Mouse (Mus musculus): ENCODE results near the gene Atcay. TPM values are rescaled to one million over a fixed set of nuclear protein-coding genes. Genes with fewer than 3 reads are reported as not detected.
"Not testable (repeated sequence)": the region's sequence is repeated elsewhere in the genome, so short reads cannot be mapped to it uniquely, and the experiment has no call there.

Gene Atcay
- polyA plus RNA-seq, 1 experiment from 2014 or later = not detected

DNA sequence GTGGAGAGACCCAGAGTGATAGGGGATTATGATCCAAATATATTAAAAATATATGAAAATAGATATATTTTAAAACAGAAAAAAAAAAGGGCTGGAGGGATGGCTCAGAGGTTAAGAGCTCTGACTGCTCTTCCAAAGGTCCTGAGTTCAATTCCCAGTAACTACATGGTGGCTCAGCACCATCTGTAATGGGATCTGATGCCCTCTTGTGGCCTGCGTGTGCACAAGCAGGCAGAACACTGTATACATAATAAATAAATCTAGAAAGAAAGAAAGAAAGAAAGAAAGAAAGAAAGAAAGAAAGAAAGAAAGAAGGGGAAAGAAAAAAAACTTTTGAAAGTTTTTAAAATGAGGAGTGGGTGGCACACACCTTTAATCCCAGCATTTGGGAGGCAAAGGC, 13.4 kb downstream of the Atcay start:
- H3K9ac ChIP-seq; H3K36me3 ChIP-seq (replicated peaks); H3K9me3 ChIP-seq (replicated peaks); H3K27ac ChIP-seq (replicated peaks); ATAC-seq (ENCODE audit: insufficient read depth); H3K4me2 ChIP-seq; H3K4me3 ChIP-seq (replicated peaks); H3K4me1 ChIP-seq (replicated peaks): not testable (repeated sequence)
- peaks cover 14% of the 10 kb centered on the region; the same call in 1 of the 2 replicates for H3K27me3 ChIP-seq
- WGBS (ENCODE audit: insufficient replicate concordance) = 3% methylated on average over 1 of the region's 1 CpGs

DNA sequence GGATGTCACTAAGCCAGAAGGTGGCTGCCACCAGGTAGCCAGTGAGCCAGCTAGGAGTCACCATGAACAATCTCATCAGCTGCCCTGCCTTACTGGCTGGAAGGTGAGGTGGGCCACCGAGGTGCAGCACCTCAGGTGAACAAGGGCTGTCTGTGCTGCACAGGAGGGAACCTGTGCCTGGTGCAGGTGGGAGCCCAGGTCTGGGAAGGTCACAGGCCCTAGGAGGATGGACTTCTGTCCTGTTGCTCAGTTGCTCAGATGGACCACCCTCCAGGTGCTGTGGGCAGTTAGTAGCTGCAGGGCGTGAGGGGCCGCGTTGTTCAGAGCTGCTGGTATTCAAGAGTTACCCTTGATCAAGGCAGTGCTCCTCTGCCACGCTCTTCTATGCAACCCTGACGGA, 13.8 kb downstream of the Atcay start:
- no peak overlapping the region for H3K9ac ChIP-seq
- peaks cover 7% of the 10 kb centered on the region for H3K4me1 ChIP-seq (replicated peaks)
- no peaks in the 10 kb centered on the region for H3K36me3 ChIP-seq (replicated peaks)
- no peaks in the 10 kb centered on the region for H3K9me3 ChIP-seq (replicated peaks)
- H3K27ac ChIP-seq (replicated peaks) = no peak overlapping the region
- H3K27me3 ChIP-seq = peaks cover 14% of the 10 kb centered on the region; the same call in 1 of the 2 replicates
- H3K4me3 ChIP-seq (replicated peaks) = no peak overlapping the region
- ATAC-seq (ENCODE audit: insufficient read depth) = no peak
- WGBS (ENCODE audit: insufficient replicate concordance) = 64% methylated on average over 6 of the region's 6 CpGs
- H3K4me2 ChIP-seq = no peak overlapping the region

DNA sequence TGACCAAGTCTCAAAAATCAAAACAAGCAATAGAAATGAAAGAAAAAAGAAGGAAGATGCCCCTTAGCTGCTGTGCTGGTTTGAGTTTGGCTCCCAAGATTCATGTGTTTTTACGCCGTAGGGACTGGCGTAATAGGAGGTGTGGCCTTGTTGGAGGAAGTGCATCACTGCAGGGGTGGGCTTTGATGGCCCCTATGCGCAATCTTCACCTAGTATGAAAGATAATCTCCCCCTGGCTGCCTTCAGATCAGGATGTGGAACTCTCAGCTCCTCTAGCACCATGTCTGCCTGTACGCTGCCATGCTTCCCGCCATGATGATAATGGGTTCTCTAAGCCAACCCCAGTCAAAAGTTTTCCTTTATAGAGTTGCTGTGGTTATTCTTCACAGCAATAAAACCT, 14.4 kb downstream of the Atcay start:
- Histone ChIP-seq H3K4me2 (no peak overlapping the region), H3K9ac (no peak overlapping the region), H3K27me3 (peaks cover 14% of the 10 kb centered on the region; the same call in 1 of the 2 replicates), H3K4me1 (replicated peaks) (peaks cover 1% of the 10 kb centered on the region; the same call in 1 of the 2 replicates), H3K27ac (replicated peaks) (no peak overlapping the region), H3K9me3 (replicated peaks) (no peaks in the 10 kb centered on the region), H3K36me3 (replicated peaks) (no peaks in the 10 kb centered on the region), H3K4me3 (replicated peaks) (no peak overlapping the region)
- ATAC-seq (ENCODE audit: insufficient read depth) = no peak
- 68% methylated on average over 6 of the region's 6 CpGs for WGBS (ENCODE audit: insufficient replicate concordance)

DNA sequence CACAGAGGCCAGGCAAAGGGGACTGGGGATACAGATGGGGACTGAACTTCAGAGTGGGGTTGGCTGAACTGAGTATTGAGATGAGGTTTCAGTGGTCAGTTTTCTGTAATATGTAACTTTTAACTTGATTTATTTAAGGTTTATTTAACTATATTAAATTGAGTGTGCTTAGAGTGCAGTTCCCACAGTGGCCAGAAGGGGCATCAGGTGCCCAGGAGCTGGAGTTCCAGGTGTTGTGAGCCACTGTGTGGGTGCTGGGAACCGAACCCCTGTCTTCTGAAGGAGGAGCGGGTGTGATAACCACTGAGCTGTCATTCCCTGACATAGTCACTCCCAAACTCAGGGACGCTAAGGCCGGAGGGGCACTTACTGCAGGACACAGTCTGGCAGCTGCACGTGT, 20.5 kb downstream of the Atcay start:
- H3K9ac ChIP-seq = no peak overlapping the region
- no peaks in the 10 kb centered on the region for H3K36me3 ChIP-seq (replicated peaks)
- H3K4me1 ChIP-seq (replicated peaks) = no peaks in the 10 kb centered on the region
- H3K4me2 ChIP-seq = no peak overlapping the region
- 81% methylated on average over 5 of the region's 5 CpGs for WGBS (ENCODE audit: insufficient replicate concordance)
- no peak overlapping the region for H3K27ac ChIP-seq (replicated peaks)
- H3K4me3 ChIP-seq (replicated peaks) = no peak overlapping the region
- ATAC-seq (ENCODE audit: insufficient read depth) = no peak
- 0 out of 2 replicates have a peak, but pooled peaks cover 6% of the 10 kb centered on the region for H3K9me3 ChIP-seq (replicated peaks)
- 0 out of 2 replicates have a peak, but pooled peaks cover 23% of the 10 kb centered on the region for H3K27me3 ChIP-seq

DNA sequence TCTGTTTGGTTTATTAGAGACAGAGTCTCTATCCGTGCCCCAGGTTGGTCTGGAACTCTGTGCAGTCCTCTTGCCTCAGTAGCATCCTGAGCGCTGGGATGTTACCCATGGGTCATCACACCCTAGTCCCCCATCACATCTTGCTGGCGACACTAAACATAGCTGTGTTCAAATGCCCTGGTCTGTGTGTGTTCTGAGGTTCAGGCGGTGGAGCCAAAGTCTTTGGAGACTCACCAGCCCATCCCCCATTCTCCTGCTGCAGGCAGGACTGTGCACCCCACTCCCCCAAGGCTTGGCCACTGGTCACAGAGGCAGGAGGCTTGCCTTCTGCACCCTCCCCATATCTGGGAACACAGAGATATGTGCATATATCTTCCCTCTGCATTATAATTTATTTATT, 26.5 kb downstream of the Atcay start:
- no peak overlapping the region for H3K4me3 ChIP-seq (replicated peaks)
- H3K27ac ChIP-seq (replicated peaks) = peak overlapping the region; percentile 14; the same call in 1 of the 2 replicates
- H3K9me3 ChIP-seq (replicated peaks) = no peaks in the 10 kb centered on the region
- no peaks in the 10 kb centered on the region for H3K36me3 ChIP-seq (replicated peaks)
- H3K27me3 ChIP-seq = peaks cover 32% of the 10 kb centered on the region
- no peak overlapping the region for H3K4me2 ChIP-seq
- ATAC-seq (ENCODE audit: insufficient read depth) = no peak
- H3K4me1 ChIP-seq (replicated peaks) = peaks cover 22% of the 10 kb centered on the region
- WGBS (ENCODE audit: insufficient replicate concordance) = 64% methylated on average over 4 of the region's 4 CpGs
- H3K9ac ChIP-seq = no peak overlapping the region

DNA sequence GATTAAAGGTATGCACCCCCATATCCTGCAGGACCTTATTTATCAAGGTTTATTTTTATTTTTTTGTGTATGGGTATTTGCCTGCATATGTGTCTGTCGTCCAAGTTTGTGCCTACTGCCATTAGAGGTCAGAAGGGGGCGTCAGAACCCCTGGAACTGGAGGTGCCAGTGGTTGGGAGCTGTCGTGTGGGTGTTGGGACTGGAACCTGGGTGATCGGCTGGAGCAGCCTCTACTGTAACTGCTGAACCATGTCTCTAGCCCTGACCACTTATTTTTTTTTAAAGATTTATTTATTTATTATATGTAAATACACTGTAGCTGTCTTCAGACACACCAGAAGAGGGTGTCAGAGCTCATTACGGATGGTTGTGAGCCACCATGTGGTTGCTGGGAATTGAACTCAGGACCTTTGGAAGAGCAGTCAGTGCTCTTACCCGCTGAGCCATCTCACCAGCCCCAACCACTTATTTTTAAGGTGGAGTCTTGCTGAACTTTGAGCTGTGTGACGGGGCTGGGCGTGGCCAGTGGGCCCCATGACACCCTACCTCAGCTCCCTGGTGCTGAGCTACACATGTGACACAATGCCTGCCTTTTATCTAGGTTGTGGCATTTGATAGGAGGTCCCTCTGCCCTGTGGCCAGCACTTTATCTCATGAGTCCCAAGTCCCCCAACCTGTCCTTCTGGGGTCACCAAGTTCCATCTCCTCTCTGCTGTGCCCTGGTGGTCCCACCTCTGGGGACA, 27.5 kb downstream of the Atcay start:
- peak; percentile 81 for ATAC-seq (ENCODE audit: insufficient read depth)
- H3K4me3 ChIP-seq (replicated peaks) = no peak overlapping the region
- no peak overlapping the region for H3K9ac ChIP-seq
- no peaks in the 10 kb centered on the region for H3K36me3 ChIP-seq (replicated peaks)
- peaks cover 22% of the 10 kb centered on the region for H3K4me1 ChIP-seq (replicated peaks)
- H3K27me3 ChIP-seq = peaks cover 35% of the 10 kb centered on the region
- 23% methylated on average over 8 of the region's 8 CpGs for WGBS (ENCODE audit: insufficient replicate concordance)
- H3K9me3 ChIP-seq (replicated peaks) = no peaks in the 10 kb centered on the region
- no peak overlapping the region for H3K4me2 ChIP-seq
- peak overlapping the region; percentile 63; the same call in 1 of the 2 replicates for H3K27ac ChIP-seq (replicated peaks)

DNA sequence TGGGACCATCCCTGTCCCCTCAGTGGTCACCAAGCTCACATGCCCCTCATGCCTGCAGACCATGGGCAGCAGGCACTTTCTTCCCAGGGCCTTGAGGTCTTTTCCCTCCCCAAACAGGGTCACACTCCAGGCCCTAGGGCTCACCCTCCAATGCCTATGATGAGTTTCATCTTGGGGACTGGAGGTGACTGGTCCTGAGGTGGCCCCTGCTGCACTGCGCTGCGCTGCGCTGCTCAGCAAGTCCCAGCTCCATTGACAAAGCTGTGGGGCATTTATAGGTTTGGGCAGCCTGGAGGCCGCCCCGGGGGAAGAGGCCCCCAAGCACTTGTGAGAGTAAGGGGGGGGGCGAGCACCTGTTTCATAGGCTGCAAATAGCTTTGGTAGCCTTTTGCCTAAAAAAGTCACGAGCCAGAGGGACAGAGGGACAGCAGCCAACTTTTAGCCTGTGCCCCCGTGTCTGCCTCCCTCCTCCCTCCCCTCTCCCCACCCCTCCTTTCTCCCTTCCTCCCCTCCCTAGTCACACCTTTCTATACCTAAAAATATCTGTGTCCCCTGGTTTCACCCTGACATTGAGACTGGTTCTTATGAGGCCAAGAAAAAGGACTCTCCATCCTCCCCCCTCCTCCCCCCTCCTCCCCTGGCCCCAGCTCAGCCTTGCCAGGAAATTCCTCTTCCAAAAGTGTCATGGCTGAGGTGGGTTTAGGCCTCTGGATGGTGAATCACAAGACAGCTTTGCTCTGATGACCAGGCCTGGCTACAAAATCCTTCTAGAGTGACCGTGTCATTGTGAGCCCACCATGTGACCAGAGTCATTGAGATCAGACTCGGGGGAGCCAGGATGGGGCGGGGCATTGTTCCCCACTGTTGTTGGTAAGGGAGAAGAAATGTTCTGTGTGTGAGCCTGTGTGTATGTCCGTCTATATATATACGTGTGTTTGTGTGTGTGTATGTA, 28.6 kb downstream of the Atcay start, which contains the start of gene Nmrk2:
Nmrk2 (minus strand) TSS at position 245 of the 952 bp plus-strand sequence.
- WGBS (ENCODE audit: insufficient replicate concordance) = 64% methylated on average over 13 of the region's 13 CpGs
- no peak within 1 kb of the TSS for H3K9ac ChIP-seq

DNA sequence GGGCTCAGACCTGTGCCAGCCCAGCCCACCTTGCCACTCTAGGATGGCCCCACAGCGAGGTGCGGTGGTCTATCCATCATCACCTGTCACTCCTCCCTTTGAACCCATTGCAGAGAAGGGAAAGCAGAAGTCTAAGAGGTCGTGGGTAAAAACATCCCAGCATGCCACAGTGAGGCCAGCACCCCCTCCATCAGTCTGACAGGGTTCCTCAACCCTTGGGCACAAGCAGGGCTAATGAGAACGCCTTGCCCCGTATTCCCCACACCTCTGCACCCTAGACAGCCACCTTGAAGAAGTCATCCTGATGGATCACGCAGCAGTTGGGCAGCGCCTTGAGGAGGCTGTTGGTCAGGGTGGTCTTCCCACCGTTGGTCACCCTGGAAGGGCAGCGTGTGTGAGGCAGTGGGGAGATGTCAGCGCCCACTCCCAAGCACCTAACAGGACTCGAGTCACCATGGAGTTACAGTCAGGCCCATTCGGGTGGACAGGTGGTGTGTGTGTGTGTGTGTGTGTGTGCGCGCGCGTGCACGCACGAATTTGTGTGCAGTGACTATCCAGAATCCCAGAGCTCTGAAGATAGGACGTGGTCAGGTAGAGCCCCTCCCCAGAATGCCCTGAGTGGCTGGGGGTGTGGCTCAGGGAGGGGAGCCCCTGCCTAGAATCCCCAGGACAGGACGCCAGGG, 29.9 kb downstream of the Atcay start:
- Histone ChIP-seq H3K27ac (replicated peaks) (no peak overlapping the region), H3K4me3 (replicated peaks) (no peak overlapping the region), H3K36me3 (replicated peaks) (no peaks in the 10 kb centered on the region), H3K27me3 (peaks cover 46% of the 10 kb centered on the region), H3K9ac (no peak overlapping the region), H3K4me1 (replicated peaks) (peaks cover 22% of the 10 kb centered on the region), H3K4me2 (no peak overlapping the region), H3K9me3 (replicated peaks) (no peaks in the 10 kb centered on the region)
- 64% methylated on average over 20 of the region's 20 CpGs for whole genome bisulfite sequencing (ENCODE audit: insufficient replicate concordance)
- no peak for ATAC-seq (ENCODE audit: insufficient read depth)

More for the DNA sequence above, 28.6 kb downstream of the Atcay start, which contains the start of gene Nmrk2:
- Histone ChIP-seq H3K4me2 (no peak within 1 kb of the TSS), H3K27me3 (peaks cover 40% of the 10 kb centered on the region), H3K4me3 (replicated peaks) (no peak within 1 kb of the TSS), H3K27ac (replicated peaks) (no peak within 1 kb of the TSS), H3K4me1 (replicated peaks) (peaks cover 22% of the 10 kb centered on the region), H3K36me3 (replicated peaks) (no peaks in the 10 kb centered on the region), H3K9me3 (replicated peaks) (no peaks in the 10 kb centered on the region)
- no peak for ATAC-seq (ENCODE audit: insufficient read depth)

DNA sequence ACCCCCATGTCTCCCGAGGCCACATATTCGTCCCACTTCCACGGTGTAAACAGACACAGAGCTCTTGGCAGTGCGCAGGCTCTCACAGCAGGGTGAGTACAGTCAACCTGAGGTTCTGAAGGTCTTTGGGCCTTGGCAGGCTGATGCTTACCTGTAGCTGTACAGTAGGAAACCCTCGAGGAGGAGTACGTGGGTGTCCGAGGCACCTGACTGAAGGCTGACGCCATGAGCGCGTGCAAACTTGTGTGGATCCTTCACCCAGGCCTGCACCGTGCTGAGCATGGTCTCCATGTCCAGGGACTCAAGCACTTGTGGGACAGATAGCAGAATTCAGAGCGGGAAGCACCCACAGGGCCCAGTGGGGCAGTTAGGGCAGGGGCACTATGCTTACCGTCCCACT, 30.5 kb downstream of the Atcay start:
- Histone ChIP-seq H3K4me1 (replicated peaks) (peaks cover 22% of the 10 kb centered on the region), H3K27me3 (peaks cover 47% of the 10 kb centered on the region), H3K4me3 (replicated peaks) (no peak overlapping the region), H3K36me3 (replicated peaks) (no peaks in the 10 kb centered on the region), H3K4me2 (no peak overlapping the region), H3K27ac (replicated peaks) (no peak overlapping the region), H3K9ac (no peak overlapping the region), H3K9me3 (replicated peaks) (no peaks in the 10 kb centered on the region)
- no peak for ATAC-seq (ENCODE audit: insufficient read depth)
- 74% methylated on average over 13 of the region's 13 CpGs for WGBS (ENCODE audit: insufficient replicate concordance)

DNA sequence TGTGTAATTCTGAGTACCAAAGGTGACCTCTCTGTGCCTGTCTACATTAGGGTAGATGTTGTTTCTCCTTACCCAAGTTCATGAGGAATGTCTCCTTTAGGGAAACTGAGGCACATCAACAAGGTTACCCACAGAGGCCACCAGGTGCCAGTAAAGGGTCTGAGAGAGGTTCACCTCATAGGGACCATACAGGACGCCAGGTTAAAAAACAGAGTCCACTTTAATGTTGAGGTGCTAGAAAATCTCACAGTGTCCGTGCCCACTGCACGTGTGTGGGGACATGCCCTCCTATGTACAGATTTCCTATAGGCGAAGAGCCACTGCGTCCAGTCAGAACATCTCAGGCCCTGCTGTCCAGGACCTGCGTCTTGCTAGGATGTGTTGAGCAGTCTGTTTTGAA, 31.6 kb downstream of the Atcay start:
- Histone ChIP-seq H3K4me1 (replicated peaks) (peaks cover 26% of the 10 kb centered on the region), H3K27ac (replicated peaks) (no peak overlapping the region), H3K36me3 (replicated peaks) (no peaks in the 10 kb centered on the region), H3K9me3 (replicated peaks) (no peaks in the 10 kb centered on the region), H3K27me3 (peaks cover 56% of the 10 kb centered on the region), H3K4me3 (replicated peaks) (no peak overlapping the region), H3K4me2 (no peak overlapping the region), H3K9ac (no peak overlapping the region)
- no peak for ATAC-seq (ENCODE audit: insufficient read depth)
- WGBS (ENCODE audit: insufficient replicate concordance) = 69% methylated on average over 6 of the region's 6 CpGs

Data from liver, embryonic 15.5 days (tissue).